Mouse (Mus musculus) limb, embryonic 12.5 days (tissue): ENCODE data around the gene Snapc3. TPM values are rescaled to one million over a fixed set of nuclear protein-coding genes. Genes with fewer than 3 reads are reported as not detected.
A peak's percentile ranks its signal among the peaks of the same experiment; 100 is the strongest.

ENCODE experiments used
- ATAC-seq: fragments of 200-750 bp; cut with Nextera tagmentation; 2 replicates; pipeline ENCODE4 v1.8.0; 2017; ENCODE audit warnings: low read depth, moderate TSS enrichment; ENCODE audit not compliant: insufficient number of reproducible peaks, insufficient read depth, low FRiP score, low TSS enrichment
- H3K27ac ChIP-seq: fragments of 300-500 bp; sonication (generic); 2 replicates; pipeline ENCODE4 v1.5.1; 2016; ENCODE audit warnings: mild to moderate bottlenecking, moderate library complexity
- H3K27me3 ChIP-seq: fragments of 300-500 bp; sonication (generic); 2 replicates; pipeline ENCODE4 v1.6.1; 2016; ENCODE audit warnings: mild to moderate bottlenecking, moderate library complexity
- H3K36me3 ChIP-seq: fragments of 300-500 bp; sonication (generic); 2 replicates; pipeline ENCODE4 v1.6.1; 2016; ENCODE audit warnings: mild to moderate bottlenecking, moderate library complexity
- H3K4me1 ChIP-seq: fragments of 300-500 bp; sonication (generic); replicated peaks from 2 replicates; pipeline ENCODE4 v1.6.1; 2016
- H3K4me2 ChIP-seq: fragments of 300-500 bp; sonication (generic); 2 replicates; pipeline ENCODE4 v1.6.1; 2016; ENCODE audit warnings: mild to moderate bottlenecking, moderate library complexity
- H3K4me3 ChIP-seq: fragments of 300-500 bp; sonication (generic); replicated peaks from 2 replicates; pipeline ENCODE4 v1.5.1; 2016; ENCODE audit warnings: mild to moderate bottlenecking
- H3K9ac ChIP-seq: fragments of 300-500 bp; sonication (generic); replicated peaks from 2 replicates; pipeline ENCODE4 v1.6.1; 2016; ENCODE audit warnings: mild to moderate bottlenecking, moderate library complexity
- H3K9me3 ChIP-seq: fragments of 300-500 bp; sonication (generic); 2 replicates; pipeline ENCODE4 v1.6.1; 2016; ENCODE audit warnings: mild to moderate bottlenecking, moderate library complexity
- WGBS: fragments of 180-500 bp; shearing (Covaris S2); methylation state at CpG from one replicate; pipeline ENCODE4 v1.1.7; 2016; 5-methylcytosine and 5-hydroxymethylcytosine counted together
- polyA plus RNA-seq: library from polyadenylated mRNA; unstranded; fragments of >200 nt; fragmentation: Nextera tagmentation; extraction: Ambion mirVana; gene quantifications from 2 replicates; pipeline ENCODE4 v1.2.1, GENCODE M21; 2016

The Snapc3 gene
- polyA plus RNA-seq, 1 experiment from 2014 or later: 57.5 TPM

DNA sequence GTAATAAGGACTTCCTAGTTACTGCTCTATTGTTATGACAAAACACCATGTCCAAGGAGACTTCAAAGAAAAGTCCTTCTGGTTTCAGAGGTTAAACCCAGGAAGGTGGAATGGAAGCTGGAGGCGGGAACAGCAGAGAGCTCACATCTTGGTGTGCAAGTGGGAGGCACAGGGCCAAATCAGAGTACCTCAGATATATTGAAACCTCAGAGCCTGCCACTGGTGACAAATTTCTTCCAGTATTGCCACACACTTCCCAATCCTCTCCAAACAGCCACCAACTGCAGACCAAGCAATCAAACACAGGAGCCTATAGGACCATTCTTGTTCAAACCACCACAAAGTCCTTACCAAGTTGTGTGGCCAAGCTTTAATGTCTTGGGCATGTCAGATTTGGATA lies 23.8 kb upstream of the Snapc3 start:
- ATAC-seq: no peak
- H3K4me1 ChIP-seq: no peaks in the 10 kb centered on the region
- H3K4me3 ChIP-seq: no peak overlapping the region
- H3K36me3 ChIP-seq: no peaks in the 10 kb centered on the region
- H3K9ac ChIP-seq: no peak overlapping the region
- H3K27ac ChIP-seq: no peak overlapping the region
- no peaks in the 10 kb centered on the region for H3K9me3 ChIP-seq
- no peaks in the 10 kb centered on the region for H3K27me3 ChIP-seq
- H3K4me2 ChIP-seq: no peak overlapping the region
- 75% methylated on average over 1 of the region's 1 CpGs for WGBS

DNA sequence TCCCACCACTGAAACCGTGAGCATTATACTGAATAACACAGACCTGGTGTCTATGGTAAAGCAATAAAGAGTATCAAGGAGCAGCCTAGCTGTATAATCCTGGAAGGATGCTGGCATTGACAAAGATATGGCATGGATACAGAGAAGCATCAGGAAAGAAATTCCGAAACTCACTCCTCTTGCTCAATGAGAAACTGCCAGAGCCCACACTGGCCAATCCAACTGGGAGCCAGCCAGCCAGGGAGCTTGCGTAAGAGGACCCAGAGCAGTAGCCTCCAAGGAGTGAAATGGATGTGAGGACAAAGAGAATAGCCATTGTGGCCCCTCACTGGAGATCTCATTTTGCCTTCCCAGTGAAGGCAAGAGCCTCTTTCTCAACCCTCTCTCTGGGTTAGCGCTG lies 21.2 kb upstream of the Snapc3 start:
- no peak overlapping the region for H3K4me2 ChIP-seq
- H3K27ac ChIP-seq: no peak overlapping the region
- 91% methylated on average over 4 of the region's 4 CpGs for WGBS
- H3K4me1 ChIP-seq: no peaks in the 10 kb centered on the region
- H3K9me3 ChIP-seq: no peaks in the 10 kb centered on the region
- no peaks in the 10 kb centered on the region for H3K27me3 ChIP-seq
- no peak overlapping the region for H3K9ac ChIP-seq
- no peak overlapping the region for H3K4me3 ChIP-seq
- ATAC-seq: no peak
- H3K36me3 ChIP-seq: no peaks in the 10 kb centered on the region

DNA sequence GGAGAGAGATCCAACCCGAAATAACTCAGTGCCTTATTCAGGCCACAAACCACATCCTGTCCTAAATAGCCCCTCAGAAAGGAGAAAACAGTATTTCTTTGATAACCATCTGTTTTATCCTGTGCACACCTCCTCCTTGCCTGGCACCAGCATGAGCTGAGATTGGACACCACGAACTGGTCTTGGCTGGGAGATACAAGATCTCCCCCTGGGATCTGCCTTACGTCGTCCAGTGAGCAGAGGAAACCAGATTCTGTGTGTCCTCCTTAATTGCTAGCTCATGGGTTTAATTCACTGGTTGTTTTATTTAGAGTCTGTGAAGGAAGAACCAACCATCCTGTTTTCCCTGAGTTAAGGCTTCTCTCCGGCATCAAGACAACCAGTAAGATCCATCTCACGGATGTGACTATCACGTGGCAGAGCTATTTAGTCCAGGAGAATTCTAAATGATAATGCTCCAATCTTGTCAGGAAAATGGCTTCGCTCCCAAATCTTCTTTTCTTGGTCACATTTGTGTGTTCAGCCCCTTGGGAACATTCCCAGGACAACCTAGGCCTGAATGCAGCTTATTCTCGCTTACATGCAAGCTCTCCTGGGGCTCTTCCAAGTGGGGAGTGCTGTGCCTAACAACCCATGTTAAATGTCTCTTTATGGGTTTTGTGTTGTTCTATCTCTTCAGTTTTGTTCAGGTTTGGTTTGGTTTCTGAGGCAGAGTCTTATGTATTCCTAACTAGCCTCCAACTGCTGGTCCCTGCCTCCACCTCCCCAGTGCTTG lies 20.3 kb upstream of the Snapc3 start:
- Histone ChIP-seq H3K4me3 (no peak overlapping the region), H3K4me1 (no peaks in the 10 kb centered on the region), H3K9ac (no peak overlapping the region), H3K36me3 (no peaks in the 10 kb centered on the region), H3K4me2 (no peak overlapping the region), H3K9me3 (no peaks in the 10 kb centered on the region), H3K27me3 (no peaks in the 10 kb centered on the region), H3K27ac (no peak overlapping the region)
- no peak for ATAC-seq
- WGBS: 73% methylated on average over 9 of the region's 9 CpGs

DNA sequence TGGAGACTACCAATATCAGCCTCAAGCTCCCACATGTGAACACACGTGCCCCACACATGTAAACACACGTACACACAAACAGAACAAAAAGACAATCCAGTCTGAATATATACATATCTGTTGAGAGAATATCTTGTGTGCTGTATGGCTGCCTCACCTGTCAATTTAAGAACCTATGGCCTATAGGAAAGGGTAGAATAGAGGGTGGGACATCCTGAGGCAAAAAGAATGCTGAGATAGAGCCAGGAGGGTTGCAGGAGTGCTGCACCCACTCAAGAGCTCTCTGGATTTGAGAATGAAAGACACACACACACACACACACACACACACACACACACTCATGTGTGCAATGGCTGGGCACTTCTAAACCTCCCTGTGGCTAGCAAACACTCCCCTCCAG lies 19.0 kb upstream of the Snapc3 start:
- peaks cover 12% of the 10 kb centered on the region for H3K9me3 ChIP-seq
- H3K27ac ChIP-seq: no peak overlapping the region
- no peak overlapping the region for H3K4me2 ChIP-seq
- H3K27me3 ChIP-seq: no peaks in the 10 kb centered on the region
- ATAC-seq: no peak
- H3K36me3 ChIP-seq: no peaks in the 10 kb centered on the region
- H3K4me3 ChIP-seq: no peak overlapping the region
- H3K4me1 ChIP-seq: no peaks in the 10 kb centered on the region
- H3K9ac ChIP-seq: no peak overlapping the region
- WGBS: 78% methylated on average over 2 of the region's 2 CpGs

DNA sequence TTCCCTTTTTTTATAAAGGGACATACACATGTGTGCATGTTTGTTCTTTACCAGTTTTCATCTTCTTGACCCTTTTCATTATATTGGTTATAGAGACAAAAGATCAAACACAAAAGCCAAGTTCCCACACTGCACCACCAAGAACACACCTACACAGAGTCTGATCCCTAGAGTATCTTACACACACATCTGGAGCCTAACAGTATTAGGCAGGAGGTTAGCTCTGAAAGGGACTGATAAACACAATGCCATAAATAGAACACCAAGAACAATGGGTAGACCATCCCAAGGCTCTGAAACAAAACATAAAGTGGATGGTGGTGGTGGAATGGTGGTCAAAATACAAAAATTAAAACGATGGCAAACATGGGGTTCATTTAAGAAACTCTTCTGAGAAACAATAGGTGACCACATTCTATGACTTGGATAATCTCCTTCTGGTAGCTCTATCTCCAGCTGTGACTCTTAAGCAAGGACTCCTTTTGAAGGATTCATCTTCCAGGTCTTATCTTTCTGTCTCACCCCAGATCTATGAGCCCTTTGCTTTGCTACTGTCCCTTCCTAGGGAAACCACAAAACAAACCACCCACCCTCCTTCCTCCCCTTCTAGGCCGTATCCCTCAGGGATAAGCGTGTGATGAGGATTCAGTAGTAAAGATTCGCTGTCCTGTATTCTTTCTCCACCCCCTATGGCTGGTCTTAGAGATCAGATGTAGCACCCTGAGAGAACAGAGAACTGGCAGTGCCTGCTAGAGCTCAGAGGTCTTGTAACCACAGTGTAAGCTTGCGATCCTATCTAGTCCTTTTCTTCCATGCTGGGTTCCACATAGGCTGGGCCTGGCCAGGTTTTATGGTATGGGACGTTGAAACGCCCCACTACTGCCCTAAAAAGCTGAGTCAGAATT lies 16.6 kb upstream of the Snapc3 start:
- Histone ChIP-seq H3K9me3 (peaks cover 15% of the 10 kb centered on the region), H3K4me3 (no peak overlapping the region), H3K27me3 (no peaks in the 10 kb centered on the region), H3K27ac (no peak overlapping the region), H3K4me1 (no peaks in the 10 kb centered on the region), H3K36me3 (no peaks in the 10 kb centered on the region), H3K9ac (no peak overlapping the region), H3K4me2 (no peak overlapping the region)
- WGBS: 85% methylated on average over 7 of the region's 7 CpGs
- no peak for ATAC-seq

DNA sequence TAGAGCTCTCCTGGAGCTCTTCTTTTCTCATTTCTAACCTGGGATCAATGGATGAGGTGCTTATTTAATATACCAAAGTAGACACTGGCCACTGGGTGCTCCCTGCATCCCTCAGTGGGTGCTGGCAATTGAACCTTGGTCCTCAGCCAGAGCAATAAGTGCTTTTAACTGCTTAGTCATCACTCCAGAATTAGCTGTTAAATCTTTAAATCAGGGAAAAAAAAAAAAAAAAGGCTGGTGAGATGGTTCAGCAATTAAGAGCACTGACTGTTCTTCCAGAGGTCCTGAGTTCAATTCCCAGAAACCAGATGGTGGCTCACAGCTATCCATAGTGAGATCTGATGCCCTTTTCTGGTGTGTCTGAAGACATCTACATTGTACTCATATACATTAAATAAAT lies 15.8 kb upstream of the Snapc3 start:
- H3K27ac ChIP-seq: no peak overlapping the region
- no peak overlapping the region for H3K9ac ChIP-seq
- H3K9me3 ChIP-seq: peaks cover 15% of the 10 kb centered on the region
- no peak overlapping the region for H3K4me3 ChIP-seq
- H3K4me1 ChIP-seq: no peaks in the 10 kb centered on the region
- no peak for ATAC-seq
- no peaks in the 10 kb centered on the region for H3K27me3 ChIP-seq
- no peak overlapping the region for H3K4me2 ChIP-seq
- H3K36me3 ChIP-seq: no peaks in the 10 kb centered on the region

DNA sequence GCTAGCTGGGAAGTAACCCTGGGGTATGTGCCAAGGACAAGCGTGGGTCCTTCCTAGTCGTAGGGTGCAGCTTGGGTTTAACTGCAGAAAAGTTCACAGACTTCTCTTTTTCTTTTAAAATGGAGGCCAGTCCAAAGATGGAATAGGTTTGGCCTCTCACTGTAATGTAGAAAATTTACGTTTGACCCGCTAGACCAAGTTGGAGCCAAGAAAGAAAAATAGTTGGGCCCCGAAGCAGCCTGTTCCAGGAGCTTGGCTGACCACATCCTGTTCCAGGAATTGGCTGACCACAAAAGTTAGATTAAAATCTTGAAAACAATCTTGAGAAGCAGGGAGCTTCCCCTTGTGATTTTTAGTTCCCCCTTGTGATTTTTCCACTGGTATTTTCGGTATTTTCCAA lies 9.8 kb upstream of the Snapc3 start:
- H3K9ac ChIP-seq: no peak overlapping the region
- H3K36me3 ChIP-seq: no peaks in the 10 kb centered on the region
- H3K4me2 ChIP-seq: no peak overlapping the region
- H3K4me1 ChIP-seq: no peaks in the 10 kb centered on the region
- ATAC-seq: no peak
- no peaks in the 10 kb centered on the region for H3K27me3 ChIP-seq
- H3K27ac ChIP-seq: no peak overlapping the region
- peaks cover 27% of the 10 kb centered on the region for H3K9me3 ChIP-seq
- 94% methylated on average over 6 of the region's 6 CpGs for WGBS
- H3K4me3 ChIP-seq: no peak overlapping the region

DNA sequence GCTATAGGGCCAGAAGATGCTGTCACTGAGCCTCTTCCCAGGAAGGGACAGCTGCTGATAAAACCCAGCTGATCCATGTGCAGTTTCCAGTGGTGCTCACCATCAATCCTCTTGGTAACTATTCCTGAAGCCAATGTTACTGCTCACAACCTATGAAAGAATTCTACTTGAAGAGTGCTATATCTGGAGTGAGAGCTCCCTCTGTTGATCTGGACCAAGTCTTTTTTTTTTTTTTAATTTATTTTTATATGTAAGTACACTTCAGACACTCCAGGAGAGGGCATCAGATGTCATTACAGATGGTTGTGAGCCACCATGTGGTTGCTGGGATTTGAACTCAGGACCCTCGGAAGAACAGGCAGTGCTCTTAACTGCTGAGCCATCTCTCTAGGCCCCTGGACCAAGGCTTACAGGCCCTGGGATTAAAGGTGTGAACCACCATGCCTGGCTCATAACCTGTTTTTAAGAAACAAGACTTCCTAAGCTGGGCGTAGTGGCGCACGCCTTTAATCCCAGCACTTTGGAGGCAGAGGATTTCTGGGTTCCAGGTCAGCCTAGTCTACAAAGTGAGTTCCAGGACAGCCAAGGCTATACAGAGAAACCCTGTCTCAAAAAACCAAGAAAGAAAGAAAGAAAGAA lies 7.5 kb upstream of the Snapc3 start:
- Histone ChIP-seq H3K4me1 (no peaks in the 10 kb centered on the region; the same call in 1 of the 2 replicates), H3K9ac (no peak overlapping the region), H3K36me3 (no peaks in the 10 kb centered on the region), H3K27me3 (no peaks in the 10 kb centered on the region), H3K4me3 (no peak overlapping the region), H3K9me3 (peaks cover 16% of the 10 kb centered on the region), H3K27ac (no peak overlapping the region), H3K4me2 (no peak overlapping the region)
- ATAC-seq: no peak
- WGBS: 99% methylated on average over 4 of the region's 4 CpGs

DNA sequence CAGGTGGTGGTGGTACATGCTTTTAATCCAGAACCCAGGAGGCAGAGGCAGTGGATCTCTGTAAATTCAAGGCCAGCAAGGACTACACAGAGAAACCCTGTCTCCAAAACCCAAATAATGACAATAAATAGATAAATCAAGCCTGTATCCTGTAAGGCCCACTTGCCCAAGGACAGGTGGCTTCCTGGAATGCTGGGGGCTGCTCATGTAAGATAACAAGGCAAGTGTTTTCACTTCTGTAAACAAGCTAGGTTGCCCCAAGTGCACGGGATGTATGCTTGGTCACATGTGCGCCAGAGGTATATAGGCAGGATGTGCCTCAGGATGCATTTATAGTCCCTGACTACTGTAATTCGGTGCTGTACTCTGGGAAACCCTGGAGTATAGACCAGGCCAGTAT lies 5.5 kb upstream of the Snapc3 start:
- ATAC-seq: no peak
- H3K4me3 ChIP-seq: no peak overlapping the region
- no peaks in the 10 kb centered on the region for H3K36me3 ChIP-seq
- peaks cover 15% of the 10 kb centered on the region for H3K9me3 ChIP-seq
- no peaks in the 10 kb centered on the region for H3K27me3 ChIP-seq
- H3K27ac ChIP-seq: no peak overlapping the region
- H3K4me1 ChIP-seq: no peaks in the 10 kb centered on the region; the same call in 1 of the 2 replicates
- H3K4me2 ChIP-seq: no peak overlapping the region
- no peak overlapping the region for H3K9ac ChIP-seq
- WGBS: 64% methylated on average over 3 of the region's 3 CpGs

DNA sequence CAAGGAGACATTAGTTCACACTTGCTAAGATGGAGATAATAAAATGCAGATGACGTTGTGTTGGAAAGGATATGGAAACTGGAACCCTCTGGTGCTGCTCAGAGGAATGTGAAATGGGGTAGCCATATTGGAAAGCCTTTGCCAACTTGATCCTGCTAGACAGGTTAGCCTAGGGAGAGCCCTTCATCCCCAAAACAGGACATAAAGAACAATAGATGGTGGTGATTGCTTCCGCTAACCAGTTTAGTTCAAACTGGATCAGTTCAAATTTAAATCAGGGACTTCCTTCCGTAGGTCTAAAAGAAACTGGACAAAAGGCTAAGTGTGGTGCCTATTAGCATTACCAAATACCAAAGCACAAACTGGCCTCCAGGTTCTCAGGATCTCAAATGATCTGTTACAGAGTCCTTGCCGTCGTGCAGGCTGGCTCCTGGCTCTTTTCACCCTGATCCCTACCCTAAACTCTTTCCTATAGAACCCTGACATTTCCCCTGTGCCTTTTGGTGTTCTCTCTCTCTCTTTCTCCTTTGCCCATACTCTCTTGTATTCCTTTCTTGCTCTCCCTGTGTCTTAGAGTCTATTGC lies 3.2 kb upstream of the Snapc3 start:
- Histone ChIP-seq H3K27ac (no peak overlapping the region), H3K9ac (no peak overlapping the region), H3K4me3 (no peak overlapping the region), H3K4me2 (no peak overlapping the region), H3K27me3 (no peaks in the 10 kb centered on the region), H3K36me3 (0 out of 2 replicates have a peak, but pooled peaks cover 6% of the 10 kb centered on the region), H3K9me3 (no peaks in the 10 kb centered on the region; the same call in 1 of the 2 replicates), H3K4me1 (peaks cover 9% of the 10 kb centered on the region)
- no peak for ATAC-seq
- 80% methylated on average over 5 of the region's 5 CpGs for WGBS

DNA sequence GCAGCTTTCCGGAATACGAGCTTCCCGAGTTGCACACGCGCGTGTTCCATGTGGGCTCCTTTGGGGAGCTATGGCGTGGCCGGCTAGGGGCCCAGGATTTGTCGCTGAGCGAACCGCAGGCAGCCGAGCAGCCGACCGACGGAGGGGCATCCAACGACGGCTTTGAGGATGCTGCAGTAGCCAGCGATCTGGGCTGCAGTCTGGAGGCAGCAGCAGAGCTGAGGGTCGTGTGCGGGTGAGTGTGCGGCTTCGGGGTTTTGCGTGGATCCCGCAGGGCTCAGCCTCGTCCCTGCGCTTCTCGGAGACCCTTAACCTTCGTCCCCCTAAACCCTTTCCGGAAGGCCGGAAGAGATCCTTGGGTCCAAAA lies 279 bp downstream of the Snapc3 start:
- Histone ChIP-seq H3K9ac (peak overlapping the region; percentile 87), H3K4me3 (peak overlapping the region; percentile 94), H3K4me2 (peak overlapping the region; percentile 76), H3K36me3 (peaks cover 23% of the 10 kb centered on the region), H3K9me3 (no peaks in the 10 kb centered on the region; the same call in 1 of the 2 replicates), H3K27me3 (no peaks in the 10 kb centered on the region), H3K4me1 (peaks cover 9% of the 10 kb centered on the region), H3K27ac (peak overlapping the region; percentile 75; the same call in 1 of the 2 replicates)
- under 1% methylated on average over 30 of the region's 30 CpGs for WGBS
- peak; percentile 53; the same call in 1 of the 2 replicates for ATAC-seq
